Mouse (Mus musculus) c-Kit-positive CD71-positive TER-119-negative erythroid progenitor cells, embryonic 14.5 days (primary cell): ENCODE data around the gene Aif1l.

Experiments used
- DNase-seq: peaks from one replicate; pipeline ENCODE4 v3.0.0-alpha.2; 2013; ENCODE audit warnings: low read depth

Gene Aif1l

DNA sequence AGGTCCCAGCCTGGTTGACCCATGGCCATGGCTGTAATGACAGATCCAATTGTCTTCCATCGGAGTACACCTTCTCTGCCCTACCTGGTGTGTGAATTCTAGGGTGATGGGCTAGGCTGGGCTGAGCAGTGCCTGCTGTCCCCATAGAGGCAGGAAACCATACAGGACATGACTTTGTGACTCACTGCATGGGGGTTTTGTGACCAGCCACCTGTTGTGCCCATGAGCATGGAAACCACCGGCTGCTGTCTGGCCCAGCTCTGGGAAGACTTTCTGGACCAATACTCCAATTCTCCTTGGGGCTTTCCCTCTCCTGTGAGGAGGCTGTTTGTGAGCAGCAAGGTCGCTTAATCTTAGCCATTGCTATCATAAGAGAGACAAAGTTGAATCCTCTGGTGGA is 2.8 kb downstream of the Aif1l start:
- DNase-seq = no peak

DNA sequence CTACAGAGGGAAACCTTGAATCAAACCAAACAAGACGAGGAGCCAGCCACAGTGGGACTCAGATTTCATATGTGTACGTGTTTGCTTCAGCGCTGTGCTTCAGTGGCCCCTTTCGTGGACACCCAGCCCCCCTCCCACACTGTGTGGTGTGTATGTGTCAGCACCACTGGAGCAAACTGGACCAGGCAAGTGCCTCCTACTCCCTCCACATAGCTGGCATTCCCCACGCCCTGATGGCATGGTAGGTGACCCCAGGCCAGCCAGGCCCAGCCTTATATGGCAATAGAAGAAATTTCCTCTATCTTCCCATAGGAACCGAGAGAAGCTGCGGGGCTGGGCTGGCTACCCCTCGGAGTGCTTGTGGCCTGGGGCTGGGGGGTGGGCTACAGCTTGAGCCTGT is 3.7 kb downstream of the Aif1l start:
- DNase-seq = no peak

DNA sequence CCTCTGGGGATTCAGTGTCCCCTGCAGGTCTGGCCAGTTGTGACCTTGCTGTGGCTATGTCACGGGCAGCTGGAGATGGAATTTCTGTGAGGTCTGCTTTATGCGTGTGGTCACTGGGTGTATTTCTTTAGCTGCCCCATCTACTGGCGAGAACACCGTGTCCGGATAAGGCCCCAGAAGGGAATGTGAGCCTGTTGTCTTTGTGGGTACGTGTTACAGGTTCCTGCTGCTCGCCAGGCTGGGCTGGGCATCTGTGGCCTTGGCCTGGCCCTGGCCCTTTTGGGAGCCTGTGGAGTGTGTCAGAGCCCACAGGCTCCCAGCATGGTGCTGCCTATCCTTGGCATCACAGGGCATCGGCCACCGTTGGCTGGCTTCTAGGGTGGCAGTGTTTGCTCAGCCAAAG is 4.8 kb downstream of the Aif1l start:
- DNase-seq = no peak

DNA sequence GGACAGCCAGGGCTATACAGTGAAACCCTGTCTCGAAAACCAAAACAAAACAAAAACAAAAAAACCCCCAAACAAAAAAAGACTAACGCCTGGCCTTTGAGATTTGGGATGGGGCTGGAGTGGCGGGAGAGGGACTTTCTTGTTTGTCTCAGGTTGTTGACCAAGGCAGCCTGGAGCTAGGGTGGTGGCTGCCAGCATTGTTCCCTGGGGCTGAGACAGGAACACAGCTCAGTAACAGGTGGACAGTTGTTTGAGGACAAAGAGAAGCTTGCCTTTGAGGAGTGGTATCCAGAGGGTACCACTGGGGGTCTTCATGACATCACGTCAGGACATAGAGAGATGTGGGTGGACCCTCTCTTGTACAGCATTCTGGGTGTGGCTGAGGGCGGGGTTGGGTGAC is 5.7 kb downstream of the Aif1l start:
- no peak for DNase-seq

DNA sequence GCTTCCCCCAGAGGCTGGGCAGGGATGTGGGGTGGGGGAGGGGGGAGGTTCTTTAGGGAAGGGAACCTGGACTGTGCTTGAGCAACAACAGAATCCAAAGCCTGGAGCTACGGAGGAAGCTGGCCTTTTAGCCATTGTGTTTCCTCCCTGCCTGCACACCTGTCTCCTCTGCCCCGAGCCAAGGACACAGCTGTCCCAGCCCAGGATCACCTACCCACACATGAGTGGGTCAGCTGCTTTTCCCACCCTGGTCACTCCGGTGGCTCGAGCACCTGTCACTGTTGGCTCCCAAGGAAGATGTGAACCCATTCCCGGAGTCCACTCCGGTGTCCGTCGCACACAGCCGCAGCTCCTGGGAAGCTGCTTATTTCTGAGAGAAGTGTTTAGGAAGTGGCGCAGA is 7.3 kb downstream of the Aif1l start:
- no peak for DNase-seq

DNA sequence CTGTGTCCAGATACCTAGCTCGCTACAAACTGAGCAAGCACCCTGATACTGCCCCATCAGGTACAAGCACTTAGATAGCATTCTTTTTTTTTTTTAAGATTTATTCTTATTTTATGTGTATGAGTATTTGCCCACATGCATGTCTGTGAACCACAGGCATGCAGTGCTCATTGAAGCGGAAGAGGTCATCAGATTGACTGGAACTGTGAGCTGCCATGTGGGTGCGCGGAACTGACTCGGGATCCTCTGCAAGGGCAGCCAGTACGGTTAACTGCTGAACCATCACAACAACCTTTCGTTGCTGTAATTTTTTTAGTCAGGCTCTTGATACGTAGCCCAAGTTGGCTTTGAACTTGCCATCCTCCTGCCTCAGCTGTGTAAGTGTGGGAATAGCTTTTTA is 11.0 kb downstream of the Aif1l start:
- no peak for DNase-seq

DNA sequence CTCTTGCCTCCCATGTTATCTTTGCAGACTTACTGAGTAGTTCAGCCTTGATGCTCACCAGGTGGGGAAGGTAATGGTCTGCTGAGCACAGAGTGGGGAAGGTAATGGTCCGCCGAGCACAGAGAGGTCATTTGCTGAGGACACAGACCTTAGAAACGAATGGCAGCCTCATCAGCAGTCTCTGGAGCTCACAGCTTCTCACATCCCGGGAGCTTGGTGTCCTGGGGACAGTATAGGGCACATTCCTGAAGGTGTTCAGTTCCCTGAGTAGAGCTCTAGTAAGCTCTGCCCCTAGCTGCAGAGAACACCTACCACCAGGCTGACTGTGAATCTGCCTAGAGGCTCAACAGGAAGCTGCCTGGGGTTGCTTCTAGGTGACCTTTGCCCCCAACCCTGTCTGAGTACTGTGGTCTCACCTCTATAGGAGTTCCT is 11.9 kb downstream of the Aif1l start:
- no peak for DNase-seq

DNA sequence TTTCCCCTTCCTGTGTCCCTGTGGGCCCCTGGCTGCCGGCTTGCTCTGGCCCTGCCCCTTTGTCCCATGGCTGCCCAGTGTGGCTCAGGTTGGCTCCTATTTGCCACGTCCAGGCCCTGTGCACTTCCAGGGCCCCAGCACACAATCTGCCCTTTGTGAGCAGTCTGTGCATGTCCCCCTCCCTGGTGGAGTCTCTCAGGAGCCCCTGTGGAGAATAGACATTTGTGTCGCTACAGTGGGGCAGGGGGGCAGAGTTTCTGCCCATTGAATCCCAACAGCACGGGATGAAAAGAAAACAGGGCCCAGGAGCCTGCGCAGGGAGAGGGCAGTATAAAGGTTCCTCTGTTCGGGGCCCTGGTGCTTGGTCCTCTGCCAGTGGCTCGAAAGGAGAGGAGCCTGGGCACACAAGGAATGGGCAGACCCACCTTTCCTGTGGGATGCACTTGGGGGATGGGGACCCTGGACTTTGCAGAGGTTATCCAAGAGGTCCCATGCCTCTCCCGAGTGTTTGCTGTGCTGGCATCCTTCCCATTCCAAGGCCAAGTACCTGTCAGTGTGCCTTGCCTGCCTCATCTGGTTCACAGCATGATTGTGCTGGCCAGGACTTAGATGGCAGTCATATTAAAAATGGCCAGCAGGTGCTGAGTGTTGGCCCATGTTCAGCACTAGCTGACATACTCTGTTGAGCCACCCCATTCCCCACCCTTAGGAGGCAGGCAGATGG is 12.7 kb downstream of the Aif1l start:
- DNase-seq = no peak

DNA sequence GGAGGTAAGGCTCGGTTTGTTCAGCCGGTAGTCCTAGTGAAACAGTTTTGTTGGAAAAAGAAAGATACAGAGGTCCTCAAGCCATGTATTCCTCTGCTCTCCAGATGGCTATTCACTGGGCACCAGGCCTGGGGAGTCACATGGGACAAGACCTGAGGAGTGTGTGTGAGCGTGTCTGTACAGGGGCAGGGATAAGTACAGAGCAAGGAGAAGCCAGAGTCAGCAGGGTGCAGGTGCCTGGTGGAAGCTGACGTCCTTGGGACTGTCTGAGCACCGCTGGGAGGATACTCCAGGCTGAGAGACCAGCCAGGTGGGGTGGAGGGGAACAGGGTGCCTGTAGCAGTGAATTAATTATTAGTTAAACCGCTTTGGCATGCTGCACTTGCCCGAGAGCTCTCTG is 13.6 kb downstream of the Aif1l start:
- DNase-seq = no peak

DNA sequence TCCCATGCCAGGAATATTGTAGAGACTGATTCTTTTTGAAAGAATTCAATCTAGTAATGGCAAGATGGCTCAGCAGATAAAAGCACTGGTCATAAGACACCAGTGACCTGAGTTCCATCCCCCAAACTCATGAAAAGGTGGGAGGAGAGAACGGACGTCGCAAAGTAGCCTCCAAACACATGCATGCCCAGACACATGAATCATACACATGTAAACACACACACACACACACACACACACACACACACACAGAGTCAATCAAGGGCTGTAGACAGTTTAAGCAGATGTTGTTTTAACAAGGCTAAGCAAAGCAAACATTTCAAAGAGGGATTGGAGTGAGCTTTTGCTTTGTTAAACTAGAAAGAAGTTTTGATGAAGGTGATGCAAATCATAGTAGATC is 14.3 kb downstream of the Aif1l start:
- no peak for DNase-seq

DNA sequence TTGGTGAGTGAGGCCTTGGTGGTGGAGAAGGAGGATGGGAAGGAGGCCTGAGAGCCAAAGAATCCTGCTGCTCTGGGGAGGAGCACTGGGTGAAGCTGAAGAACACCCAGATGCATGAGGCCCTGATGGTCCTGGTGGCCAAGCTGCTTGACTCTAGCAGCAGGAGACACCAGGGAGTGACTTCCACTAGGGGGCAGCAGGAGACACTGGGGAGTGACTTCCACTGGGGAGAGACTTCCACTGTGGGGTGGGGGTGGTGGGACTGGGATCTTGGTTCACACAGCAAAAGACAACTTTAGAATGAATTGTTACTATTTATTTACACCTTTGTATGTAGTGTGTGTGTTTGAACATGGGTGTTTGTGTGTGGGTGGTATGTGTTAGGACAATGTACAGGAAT is 15.2 kb downstream of the Aif1l start:
- DNase-seq = peak; percentile 58

DNA sequence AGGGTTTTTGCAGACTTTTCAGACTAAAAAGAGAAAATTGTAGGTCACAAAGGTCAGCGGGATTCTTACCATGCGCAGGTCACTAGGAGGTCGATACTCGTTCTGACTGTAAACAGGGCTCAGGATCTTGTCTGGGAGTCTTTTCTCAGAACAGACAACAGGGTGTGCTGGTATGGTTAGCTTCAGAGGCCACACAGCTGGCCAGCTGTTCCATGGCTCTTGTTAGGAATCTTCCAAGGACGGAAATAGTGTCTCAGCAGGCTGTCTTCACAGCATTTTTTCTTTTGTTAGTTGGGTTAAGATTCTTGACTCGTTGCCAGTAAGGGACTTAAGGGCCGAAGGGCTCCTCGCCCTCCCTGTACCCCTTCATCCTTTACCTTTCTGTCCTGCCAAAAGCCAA is 16.9 kb downstream of the Aif1l start:
- DNase-seq = no peak

DNA sequence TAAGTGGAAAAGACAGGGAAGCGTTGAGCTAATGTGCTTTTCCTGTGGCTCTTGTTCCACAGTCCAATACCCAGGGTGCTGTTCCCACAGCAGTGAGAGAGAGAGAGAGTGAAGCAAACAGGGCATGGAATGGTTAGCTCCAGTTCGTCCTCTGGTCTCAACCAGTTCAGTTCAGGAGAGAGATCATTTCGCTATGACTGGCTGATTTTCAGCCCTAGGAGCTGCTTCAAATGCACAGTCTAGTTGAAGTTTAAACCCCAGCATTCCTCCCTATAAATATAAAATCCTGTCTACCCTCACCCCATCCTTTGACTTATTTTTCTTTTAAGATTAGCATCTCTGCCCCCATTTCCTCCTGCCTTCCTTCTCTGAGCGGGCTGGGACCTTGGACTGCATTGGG is 22.6 kb downstream of the Aif1l start:
- DNase-seq = no peak

DNA sequence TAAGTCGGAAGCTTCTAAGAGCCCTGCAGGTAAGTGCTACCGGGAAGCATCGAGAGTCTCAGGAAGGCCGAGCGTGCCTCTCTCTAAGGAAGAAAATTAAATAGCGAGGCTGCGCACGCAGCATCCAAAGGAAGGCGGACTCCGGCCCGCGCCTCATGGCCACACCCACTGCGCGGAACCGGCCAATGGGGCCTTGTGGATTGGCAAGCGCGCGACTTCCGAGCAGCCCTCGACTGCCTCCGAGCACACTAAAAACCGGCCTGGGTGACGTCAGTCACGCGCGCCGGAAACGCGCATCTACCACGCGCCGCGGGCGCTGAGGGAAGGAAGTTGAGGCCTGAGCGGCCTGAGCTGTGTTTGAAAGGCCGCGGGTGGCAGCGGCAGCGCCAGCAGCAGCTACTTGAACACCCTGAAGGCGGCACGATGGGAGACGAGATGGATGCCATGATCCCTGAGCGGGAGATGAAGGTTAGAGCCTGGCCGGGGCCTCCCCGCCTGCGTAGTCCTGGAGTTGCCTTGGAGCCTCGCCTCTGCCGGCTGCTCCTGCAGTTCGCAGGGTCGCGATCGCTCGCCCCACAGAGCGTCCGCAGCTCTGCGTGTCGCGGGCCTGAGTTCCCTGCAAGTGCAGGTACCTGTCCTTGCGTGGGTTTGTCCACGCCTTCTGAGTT is 24.3 kb downstream of the Aif1l start, which contains the start of gene Nup214:
TSS of gene Nup214 (plus strand) at position 296 of the 668 bp plus-strand sequence.
- peak; percentile 98 for DNase-seq

DNA sequence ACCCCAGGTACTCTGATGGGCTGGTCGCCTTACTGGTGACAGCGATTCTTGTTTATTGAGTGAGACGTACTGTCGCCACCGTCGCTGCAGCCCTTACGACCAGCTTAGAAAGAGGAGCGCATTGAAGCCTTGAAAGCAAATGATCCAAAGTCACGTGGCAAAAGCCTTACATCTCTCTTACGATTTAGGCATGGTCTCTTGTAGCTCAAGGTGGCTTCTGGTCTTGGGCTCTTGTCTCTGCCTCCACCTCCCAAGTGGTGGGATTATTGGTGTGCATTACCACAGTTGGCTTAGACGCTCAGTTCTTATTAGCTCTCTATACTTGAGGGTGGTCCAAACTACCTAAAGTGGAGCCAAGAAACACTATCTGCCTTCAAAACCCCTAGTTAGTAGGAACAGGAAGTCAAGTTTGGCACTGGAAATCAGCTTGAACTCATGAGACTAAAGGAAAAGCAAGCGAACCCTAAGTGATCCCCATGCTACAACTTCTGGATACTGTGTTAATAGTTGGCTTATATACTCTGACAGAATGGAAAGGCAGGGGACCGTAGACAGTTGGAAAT is 25.0 kb downstream of the Aif1l start:
- peak; percentile 21 for DNase-seq

DNA sequence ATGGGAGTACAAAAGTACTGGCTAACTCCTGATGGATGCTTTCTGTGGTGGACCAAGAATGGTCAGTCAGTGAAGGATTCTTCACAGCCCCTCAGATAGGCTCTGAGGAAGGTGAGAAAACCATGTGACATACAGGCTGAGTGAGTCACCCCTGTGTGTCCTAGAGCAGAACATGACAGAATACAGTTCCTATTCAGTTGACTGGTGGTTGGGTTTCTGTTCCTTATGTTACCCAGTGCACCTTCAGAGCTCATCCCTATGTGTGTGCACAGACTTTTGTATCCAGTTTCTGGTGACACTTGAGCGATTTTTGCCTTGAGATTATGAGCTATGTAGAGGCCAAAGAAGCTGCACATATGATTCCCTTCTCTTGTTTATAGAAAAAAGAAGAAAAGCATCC is 37.8 kb downstream of the Aif1l start:
- DNase-seq = no peak

DNA sequence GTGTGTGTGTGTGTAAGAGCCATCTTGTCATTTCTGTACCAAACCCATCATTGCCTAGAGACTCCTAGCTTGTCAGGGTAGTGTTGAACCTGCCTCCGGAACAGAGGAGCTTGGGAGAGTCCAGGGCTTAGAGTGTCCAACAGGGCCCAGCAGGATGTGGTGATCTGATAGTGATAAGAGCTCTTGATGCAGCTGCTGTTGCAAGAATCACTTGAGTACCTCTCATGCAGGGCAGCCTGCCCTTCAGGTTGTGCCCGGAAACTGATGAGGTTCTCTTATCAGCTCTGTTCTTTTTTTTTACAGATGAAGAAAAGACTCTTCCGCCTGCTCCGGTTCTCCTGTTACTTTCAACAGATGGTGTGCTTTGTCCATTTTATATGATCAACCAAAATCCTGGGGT is 41.0 kb downstream of the Aif1l start:
- DNase-seq = no peak

DNA sequence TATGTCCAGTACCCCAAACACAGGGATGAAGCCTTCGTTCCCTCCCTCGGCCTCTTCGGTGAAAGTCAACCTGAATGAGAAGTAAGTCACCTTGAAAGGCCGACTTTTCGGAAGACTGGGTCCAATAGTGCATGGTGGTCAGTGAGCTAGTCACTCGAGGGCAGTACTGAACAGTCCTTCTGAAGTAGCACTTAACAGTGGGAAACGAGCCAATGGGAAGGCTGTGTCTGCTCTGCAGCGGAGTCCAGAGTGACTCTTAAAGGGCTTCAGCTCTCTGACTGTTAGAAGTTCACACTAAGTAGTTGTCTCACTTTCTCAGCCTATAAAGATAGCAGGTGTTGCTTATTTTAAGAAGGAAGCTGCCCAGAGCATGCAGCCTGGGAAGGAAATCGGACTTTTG is 45.0 kb downstream of the Aif1l start:
- DNase-seq = no peak

DNA sequence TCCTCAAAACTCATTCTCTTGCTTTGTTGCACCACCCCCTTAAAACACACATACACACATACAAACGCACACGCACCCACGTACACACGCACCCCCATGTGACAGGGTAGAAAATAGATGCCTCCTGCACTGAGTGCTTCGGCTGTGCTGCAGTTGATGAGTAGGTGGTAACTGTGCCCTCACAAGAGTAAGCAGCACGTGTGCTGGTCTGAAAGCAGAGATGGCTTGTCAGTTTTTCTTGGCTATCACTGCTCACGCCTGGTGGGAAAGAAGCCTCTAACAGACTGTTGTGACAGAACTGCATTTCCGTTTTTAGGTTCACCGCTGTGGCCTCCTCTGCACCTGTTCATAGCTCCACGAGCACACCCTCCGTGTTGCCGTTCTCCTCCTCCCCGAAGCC is 46.1 kb downstream of the Aif1l start:
- DNase-seq = no peak

DNA sequence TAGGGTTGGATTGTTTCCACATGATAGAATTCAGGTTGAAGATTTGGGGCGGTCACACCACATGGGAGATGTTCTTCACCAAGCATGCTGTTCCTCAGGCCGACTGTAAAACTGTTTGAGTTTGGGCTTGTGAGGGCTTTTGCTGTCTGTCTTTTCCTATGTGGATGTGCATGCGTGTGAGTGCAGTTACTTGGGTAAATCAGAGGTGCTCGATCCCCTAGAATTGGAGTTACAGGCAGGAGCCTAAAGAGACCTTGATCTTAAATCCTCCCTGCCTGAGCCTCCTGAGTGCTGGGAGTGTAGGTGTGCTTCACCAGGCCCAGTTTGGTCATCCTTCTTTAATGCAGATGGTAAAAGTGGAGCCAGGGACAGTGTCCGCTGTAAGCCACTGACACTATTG is 47.6 kb downstream of the Aif1l start:
- DNase-seq = no peak

DNA sequence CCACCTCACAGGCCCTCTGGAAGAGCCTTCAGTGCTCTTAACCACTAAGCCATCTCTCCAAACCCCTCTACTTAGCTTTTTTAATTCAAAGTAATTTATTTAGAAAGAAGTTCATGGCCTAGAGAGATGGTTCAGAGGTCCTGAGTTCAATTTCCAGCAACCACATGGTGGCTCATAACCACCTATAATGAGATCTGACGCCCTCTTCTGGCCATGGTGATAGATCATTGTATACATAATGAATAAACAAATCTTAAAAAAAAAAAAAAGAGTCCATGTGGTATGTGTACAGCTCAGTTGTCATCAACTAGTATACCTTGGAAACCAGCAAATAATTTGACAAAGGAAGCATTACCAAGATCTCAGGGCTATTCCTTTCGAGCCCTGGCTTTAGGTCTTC is 48.5 kb downstream of the Aif1l start:
- peak; percentile 13 for DNase-seq

DNA sequence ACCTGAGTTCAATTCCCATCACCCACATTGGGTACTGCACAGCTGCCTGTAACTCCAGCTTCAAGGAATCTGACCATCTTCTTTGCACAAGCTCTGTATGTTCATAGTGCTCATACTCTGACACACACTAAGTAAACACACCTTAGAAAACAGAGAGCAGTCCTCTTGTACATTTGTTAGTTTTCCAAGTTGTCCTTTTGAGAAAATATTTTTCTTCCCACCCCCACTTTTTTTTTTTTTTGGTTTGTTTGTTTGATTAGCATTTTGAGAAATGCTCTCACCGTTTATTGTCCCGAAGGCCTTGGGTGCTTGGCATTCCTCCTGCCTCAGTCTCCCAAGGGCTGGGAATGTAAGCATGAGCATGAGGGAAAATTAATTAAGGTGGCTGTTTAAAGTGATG is 58.4 kb downstream of the Aif1l start:
- no peak for DNase-seq

DNA sequence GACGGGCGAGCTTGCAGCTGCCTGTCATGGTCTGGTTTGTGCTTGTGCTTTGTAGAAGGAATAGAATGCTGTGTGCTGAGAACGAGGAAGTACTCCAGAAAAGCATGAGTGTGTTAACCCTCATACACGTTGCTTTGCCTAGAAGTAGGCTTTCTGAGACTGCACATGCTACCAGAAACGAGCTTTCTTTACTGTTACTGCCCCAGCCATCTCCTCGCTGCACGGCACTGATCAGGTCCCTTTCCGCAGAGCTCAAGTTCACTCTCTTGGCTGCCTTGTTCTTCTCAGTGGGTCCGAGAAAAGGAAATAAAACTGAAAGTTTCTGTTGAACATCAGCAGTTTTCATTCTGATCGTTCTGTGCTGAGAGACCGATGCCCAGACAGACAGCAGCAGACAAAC is 58.8 kb downstream of the Aif1l start:
- no peak for DNase-seq

DNA sequence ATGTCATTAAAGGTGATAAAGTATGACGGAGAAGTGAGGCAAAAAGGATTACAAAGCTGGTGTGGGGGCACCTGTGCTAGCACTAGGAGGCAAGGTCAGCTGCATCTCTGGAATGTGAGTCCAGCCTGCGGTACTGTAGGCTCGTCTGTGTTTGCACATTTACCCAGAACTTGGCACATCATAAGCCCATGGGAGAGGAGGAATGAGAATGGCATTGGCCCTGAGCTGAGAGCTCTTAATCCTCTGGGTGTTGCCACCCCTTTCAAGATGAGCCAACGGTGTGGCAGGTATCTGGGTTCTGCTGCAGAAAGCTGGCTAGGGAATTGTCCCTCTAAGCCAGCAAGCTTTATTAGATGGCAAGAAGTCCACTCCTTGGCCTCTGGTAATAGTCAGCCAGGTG is 69.8 kb downstream of the Aif1l start:
- DNase-seq = no peak
